Mouse (Mus musculus) spleen, postnatal 14 days (tissue): ENCODE data around the gene Hpn.

Experiments used
- DNase-seq, 2 experiments: peaks; one replicate each; pipeline ENCODE4 v3.0.0; 2021 to 2022; ENCODE audit warnings: low spot score in 2 of 2

The Hpn gene

DNA sequence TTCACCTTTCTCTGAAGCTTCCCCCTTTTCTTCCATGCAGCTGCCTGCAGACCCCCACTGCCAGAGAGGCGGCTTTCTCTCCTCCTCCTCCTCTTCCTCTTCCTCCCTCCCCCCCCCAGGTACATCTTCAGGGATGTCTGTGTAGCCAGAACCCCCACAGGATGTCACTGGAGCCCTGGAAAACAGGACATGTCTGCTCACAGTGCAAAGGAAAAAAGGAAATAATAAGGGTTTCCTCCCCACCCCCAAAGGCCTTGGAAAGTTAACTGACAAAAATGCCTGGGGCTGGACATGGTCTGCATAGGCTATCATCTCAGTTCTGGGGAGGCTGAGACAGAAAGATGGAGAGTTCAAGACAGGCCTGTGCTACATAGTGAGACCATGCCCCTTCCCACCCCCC, 34.0 kb downstream of the Hpn start:
- no peak for DNase-seq

DNA sequence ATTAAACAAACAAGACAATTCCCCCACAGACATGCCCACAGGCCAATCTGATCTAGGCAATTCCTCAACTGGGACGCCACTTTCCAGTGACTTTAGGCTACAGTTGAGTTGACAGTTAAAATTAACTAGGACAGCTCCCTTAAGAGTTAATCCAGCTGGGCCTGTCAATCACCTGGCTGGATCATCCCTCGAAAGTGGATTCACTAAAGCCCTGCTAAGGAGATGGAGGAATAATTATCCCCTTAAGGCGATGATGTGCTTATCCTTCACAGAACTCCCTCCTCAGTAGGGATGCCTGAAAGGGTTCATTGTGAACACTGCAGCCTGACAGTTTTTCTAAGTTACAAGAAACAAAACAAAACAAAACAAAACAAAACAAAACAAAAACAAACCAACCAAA, 34.5 kb downstream of the Hpn start:
- no peak for DNase-seq

DNA sequence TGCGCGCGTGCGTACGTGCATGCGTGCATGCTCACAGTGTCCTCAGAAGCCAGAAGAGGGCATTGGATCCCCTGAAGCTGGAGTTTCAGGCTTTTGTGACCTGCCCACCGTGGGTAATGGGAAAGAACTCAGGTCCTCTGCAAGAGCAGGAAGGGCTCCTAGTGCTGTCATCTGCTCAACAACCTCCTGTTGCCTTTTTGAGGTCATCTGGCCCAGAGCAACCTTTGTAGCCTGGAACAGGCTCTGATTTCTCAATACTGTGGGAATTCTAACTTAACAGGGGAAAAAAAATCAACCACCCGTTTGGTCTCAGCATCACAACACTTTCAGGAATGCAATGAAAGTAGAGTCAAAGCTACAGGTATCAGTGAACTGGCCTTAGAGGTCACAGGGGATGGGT, 35.4 kb downstream of the Hpn start:
- no peak for DNase-seq

DNA sequence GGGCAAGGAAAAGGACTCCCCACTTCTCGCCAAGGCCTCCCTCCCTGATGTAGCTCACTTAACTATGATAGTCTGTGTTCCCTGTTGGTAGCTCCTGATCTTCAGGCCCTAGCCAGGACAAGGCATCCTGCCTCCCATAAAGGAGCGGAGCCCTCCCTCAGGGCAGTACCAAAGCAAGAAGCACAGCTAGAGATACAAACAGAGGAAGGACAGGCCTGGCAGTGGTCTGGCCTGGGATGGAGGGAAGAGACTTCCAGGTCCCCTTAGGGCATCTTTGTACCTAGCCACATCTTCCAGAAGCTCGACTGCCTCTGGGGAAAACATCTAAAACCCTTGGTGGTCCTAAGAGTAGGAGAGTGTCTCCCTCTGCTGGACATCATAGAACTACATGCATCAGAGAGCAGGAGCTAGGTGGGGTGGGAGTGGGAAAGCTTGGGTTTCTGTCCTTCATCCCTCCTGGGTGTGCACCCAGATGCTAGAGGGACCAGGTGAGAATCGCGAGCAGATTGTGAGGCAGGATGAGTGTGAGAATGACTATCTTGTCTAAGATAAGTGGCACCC, 37.1 kb downstream of the Hpn start:
- no peak for DNase-seq

DNA sequence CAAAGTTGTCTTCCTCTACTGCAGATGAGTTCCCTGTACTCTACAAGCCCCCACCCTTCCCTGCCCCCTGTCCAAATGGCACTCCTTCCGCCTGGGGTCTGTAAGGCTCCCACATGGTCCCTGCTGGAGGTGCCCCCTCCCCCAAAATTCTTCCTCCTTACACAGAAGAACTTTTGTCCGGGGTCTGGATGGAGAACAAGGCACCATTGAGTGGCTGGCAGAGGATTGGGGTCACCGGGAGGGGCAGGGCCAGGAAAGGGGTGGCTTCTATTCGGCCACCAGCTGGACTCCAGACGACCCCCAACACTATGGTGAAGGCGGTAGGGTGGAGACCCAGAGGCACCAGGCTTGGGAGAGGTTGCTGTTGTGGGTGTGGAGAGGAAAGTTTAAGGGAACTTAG, 37.6 kb downstream of the Hpn start:
- DNase-seq: no peak

DNA sequence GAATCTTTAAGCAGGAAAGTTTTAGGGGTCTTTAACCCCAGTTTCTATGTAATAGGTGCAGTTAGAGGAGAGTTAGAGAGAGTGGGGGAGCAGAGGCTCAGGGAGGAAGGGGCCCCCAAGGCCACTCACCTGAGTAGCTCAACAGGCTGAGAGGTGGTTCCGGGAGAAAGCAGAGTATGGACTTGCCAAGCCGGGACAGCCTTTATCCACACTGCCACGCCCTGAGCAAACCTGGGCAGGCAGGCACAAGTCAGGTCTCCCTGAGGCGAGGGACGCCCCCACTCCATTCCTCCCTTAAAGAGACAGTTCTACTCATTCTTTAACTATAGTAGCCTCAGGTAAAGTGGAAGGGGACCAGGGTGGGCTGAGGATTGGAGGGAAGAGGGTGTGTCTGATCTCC, 38.6 kb downstream of the Hpn start, which contains the start of gene Fxyd3:
Gene Fxyd3 (minus strand): TSS at position 213 of the 400 bp plus-strand sequence.
- DNase-seq: no peak

DNA sequence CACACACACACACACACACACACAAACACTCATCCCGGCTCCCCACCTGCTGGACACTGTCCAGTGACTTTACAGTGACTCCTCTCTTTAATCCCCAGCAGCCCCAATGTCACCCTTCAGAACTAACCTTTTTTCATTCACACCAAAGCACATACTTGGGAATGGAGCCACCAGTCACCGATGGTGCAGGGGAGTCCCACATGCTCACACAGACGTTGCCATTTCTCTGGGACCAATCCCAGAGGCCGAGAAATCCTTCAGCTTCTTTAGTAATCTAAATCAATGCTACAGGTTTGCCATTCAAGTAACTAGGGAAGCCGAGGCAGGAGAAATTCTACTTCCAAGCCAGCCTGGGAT, 40.4 kb downstream of the Hpn start:
- no peak for DNase-seq

DNA sequence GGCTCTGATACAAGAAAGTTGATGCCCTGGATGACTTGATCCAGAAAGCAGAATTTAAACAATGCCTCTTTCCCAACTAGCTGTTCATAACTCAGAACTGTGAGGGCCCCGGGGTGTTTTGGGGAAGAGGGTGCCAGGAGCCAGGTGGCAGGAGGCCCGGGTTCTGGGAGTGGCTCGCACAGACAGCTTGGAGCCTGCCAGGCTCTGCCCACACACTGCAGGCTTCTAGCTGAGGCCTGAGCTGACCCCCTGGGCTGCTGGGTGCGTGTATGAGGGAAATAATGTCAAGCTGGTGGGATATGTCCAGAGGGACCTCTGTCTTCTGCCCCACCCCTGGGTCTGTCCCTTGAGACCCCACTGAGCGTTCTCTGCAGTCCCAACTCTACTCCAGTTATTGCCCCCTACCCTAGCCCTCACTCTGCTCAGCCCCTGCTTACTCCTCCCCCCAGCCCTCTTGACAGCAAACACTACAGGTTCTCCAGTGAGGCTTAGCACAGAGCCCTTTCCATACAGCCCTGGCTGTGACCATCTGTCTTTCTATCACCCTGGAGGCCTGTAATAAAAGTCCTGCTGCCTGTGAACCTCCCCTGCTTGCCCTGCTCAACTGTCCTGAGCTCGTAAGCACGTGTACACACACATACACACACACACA, 40.9 kb downstream of the Hpn start:
- no peak for DNase-seq

DNA sequence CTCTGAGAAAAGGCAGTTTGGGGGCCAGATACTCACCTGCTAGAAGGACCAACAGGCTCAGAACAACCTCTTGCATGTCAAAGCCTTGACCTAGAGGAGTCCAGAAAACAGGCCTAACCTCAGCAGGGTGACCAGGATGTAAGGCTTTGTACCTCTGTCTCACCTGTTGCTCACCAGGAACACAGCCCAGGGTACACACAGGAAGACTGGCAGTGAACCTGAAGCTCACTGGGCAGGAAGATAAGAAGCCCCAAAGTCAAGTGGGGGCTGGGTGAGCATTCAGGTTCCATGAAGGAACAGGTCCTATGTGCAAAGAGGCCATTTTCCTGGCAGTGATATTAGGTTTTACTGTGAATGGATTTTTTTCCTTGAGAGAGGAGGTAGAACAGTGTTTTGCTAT, 41.5 kb downstream of the Hpn start:
- DNase-seq: no peak

DNA sequence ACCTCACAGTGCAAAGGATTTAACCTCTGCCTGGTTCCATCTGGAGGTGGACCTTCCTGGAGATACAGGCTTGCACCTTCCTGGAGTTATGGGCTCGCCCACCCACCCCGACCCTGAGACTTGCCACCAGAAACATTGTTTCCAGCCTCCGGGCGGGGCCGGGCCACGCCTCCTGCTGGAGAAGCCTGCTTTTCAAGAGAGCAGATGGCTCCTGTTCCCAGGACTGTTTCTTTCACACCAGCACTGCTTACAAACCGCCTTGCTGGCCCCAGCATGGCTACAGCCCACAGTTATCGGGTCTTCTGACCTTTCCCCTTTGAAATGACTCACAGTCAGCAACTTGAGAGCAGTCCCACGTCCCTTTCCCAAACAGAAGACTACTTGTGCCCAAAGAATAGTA, 42.8 kb downstream of the Hpn start:
- no peak for DNase-seq

DNA sequence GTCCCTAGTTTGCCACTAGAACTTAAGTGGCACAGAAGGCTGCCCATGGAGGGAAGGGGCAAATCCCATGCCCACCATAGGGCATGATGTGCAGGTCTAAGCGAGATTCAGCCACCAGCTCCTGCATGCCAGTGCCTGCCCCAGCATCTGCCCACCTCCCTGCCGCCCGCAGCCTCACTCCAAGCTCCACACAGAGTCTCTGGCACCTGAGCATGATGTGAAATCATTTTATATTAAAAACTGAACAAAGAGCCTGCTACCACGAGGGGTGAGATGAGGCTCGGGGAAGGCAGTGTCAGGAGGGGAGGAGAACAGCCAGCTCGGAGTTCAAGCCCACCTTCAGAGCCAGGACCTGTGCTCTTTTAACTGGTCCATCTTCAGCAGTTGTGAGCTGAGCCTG, 44.8 kb downstream of the Hpn start:
- no peak for DNase-seq

DNA sequence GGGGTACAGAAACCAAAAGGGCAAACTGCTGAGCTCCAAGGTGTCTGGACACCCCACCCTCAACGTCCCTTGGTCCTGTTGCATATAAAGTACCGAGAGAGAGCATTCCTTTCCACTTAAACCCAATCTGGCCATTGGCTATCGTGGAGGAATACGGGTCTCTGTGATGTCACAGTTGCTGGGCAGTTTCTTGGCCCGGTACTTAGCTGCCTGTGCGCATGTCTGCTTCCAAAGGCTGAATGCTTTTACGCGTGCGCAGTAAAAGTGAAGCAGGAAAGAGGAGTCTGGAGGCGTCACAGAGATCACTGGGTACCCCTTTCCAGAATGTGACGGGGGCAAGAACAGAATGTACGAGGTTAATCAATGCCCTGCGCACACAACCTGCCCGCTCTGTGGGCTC, 45.6 kb downstream of the Hpn start:
- DNase-seq: no peak

DNA sequence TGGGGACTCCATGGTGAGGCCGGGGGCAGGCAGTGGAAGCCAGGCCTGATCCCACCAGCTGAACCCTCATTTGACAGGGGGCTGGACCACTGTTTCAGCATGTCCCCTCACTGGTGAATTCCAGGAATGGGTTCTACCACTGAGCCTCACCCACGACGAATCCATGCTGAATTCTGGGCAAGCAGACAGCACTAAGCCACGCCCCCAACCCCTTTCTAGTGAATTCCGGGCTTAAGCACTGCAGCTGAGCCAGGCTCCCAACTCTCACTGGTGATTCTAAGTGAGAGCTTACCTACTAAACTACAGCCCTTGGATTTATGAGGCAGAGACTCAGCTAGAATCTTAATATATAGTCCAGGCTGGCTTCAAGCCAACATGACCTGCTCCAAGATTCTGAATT, 47.3 kb downstream of the Hpn start:
- DNase-seq: no peak

DNA sequence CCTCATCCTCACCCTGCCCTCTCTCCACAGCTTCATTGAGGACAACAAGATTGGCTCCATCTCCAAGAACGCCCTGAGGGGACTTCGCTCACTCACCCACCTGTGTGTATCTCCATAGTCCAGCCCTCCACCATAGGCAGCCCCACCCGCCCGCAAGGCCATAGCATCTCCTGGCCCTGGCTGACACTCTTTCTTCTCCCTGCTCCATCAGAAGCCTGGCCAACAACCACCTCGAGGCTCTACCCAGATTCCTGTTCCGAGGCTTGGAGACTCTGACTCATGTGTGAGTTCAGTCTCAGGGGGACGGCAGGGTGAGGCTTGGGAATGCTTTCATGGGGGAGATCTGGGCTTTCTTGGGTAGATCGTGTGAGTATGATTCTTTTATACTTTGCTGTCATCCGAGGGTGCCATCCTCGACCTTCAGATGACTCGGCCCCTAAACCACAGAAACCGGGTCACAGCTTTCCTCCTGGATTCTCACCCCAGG, 52.0 kb downstream of the Hpn start:
- DNase-seq: no peak

DNA sequence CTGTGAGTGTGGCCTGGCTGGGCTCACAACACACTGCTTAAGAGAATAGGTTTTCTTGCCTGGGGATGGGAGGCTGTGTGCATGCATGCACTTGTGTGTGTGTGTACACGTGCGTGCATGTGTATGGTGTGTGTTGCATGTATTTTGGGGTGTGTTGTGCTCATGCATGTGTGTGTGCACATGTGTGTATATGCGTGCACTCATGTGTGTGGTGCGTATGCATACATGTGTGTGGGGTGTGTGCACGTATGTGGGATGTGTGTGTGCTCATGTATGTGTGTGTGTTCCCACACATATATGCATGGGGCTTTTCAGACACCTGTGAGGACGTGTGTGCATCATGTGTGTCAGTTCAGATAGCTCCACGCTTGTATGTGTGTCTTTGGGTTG, 54.5 kb downstream of the Hpn start:
- no peak for DNase-seq

DNA sequence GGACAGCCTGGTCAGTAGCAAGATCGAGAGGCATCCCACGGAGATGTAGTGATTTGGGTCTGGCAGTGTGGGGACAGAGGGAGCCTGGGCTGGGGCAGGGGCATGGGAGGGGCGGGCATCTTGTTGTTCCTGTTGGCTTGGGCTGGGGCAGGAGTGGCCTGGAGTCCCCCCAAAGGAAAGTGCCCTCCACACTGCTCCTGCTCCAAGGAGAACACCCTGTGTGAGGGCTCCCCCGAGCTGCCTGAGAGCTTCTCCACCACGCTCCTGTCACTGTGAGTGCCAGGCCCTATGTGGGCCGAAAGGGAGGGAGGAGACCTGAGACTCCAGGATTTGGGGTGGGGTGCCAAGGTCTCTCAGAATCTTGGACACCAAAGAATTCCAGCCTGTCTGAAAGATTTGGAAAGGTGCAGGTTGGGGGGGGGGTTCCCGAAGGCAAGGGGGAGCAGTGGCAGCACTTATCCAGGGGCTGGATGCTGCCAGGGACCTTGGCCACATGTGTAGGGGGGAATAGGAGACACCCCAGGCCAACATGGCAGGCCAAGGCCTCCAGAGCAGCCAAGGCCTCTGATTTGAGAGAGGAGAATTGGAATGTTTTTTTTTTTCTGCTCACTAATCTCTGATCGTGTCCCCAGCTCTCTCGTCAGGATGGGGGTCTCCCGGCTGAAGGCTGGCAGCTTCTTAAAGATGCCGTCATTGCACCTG, 55.0 kb downstream of the Hpn start:
- DNase-seq: no peak

DNA sequence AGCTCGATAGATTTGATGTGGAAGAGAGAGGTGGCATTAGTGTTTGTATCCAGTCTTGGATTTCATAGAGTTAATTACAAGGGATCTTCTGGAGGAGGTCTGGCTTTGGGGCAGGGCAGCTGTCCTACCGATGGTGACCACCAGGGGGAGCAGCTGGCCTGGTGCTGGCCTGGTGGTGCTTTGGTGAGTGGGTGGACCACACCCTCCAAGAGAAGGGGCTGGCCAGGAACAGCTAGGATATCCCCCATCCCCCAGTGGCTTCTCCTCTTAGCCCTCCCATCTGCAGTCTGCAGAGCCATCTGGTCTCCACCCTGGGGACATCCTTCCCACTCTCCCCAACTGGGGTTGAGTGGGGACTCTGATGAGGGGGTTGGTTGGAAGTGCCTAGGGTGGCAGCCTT, 56.0 kb downstream of the Hpn start, which contains the start of gene Lgi4:
Gene Lgi4 (plus strand): TSS at position 235 of the 400 bp plus-strand sequence.
- peak; percentile 40 to 71 for DNase-seq

DNA sequence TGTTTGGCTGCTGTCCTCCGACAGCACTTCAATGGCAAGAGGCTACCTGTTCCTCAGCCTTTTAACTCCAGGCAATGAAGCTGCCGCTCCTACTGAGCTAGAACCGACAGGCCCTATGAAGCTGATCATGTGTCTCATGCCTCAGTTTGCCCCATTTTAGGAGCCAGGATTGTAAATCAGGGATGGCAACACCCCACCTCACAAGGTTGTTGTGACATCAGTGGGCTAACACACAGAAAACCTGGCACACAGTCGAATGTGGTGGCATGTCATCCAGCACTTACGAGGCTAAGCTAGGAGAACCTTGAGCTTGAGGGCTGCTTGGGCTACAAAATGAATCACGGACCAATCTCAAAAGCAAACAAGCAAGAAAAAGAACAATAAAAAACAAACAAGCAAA, 56.9 kb downstream of the Hpn start:
- no peak for DNase-seq

DNA sequence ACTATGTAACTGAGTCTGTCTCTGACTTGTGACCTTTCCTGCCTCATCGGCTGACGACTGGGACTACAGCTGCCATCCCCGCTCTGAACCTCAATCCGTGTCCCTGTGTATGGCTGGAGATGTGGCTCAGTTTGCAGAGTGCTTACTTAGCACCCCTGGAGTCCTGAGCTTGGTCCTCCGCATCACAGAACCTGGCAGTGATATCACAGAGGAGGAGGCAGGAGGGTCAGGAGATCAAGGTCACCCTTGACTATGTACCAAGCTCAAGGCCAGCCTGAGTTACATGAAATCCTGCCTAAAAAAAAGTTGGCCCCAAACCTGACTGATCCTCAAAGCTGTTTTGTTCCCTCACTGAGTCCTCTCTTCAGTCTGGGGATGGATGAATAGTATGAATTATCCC, 57.4 kb downstream of the Hpn start:
- DNase-seq: no peak

DNA sequence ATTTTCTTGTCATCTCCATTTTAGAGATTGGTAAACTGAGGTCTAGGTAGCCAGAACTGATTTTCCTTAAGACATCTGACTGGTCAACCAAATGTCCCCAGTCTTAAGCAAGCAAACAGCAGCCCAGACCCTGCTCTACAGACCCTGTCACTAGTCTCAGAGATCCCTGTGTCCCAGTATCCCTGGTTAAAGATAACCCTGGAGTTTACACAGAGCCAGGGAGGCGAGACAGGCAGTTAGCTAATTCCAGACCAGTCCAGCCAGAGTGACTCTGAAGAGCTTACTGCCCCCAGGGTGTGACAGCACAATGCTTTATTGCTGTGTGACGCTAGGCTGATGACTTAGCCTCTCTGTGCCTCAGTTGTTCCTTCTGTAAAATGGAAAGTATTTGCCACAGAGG, 58.0 kb downstream of the Hpn start, which contains the start of gene Fxyd1:
Gene Fxyd1 (minus strand): TSS at position 129 of the 400 bp plus-strand sequence.
- DNase-seq: no peak

DNA sequence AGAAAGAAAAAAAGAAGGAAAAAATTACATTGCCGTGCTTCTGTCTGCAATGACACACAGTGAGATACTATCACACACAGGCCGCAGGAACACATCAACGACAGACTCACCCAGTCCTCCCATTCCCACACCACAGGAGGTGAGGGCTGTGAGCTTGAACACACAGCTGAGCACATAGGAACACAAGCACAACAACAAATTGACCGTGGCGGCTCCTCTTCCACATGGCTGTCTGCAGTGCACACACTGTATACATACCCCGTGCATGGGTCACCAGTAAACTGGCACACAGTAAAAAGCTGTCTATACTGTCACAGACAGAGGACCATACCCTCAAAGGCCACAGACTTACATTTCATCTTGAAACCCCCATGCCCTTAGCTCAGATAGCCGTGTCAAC, 58.6 kb downstream of the Hpn start:
- no peak for DNase-seq

DNA sequence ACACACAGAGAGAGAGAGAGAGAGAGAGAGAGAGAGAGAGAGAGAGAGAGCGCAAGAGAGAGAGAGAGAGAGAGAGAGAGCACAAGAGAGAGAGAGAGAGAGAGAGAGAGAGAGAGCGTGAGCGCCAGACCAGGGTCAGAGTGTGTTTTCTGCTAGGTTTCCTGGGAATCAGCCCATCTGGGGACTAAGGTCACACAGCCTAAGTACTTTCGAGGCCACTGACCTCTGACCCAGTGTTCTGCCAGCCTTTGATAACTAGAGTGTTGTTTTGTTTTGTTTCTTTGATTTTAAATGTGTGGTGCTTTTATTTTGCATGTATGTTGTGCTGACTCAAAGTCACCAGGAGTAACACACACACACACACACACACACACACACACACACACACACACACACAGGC, 59.2 kb downstream of the Hpn start:
- DNase-seq: no peak

DNA sequence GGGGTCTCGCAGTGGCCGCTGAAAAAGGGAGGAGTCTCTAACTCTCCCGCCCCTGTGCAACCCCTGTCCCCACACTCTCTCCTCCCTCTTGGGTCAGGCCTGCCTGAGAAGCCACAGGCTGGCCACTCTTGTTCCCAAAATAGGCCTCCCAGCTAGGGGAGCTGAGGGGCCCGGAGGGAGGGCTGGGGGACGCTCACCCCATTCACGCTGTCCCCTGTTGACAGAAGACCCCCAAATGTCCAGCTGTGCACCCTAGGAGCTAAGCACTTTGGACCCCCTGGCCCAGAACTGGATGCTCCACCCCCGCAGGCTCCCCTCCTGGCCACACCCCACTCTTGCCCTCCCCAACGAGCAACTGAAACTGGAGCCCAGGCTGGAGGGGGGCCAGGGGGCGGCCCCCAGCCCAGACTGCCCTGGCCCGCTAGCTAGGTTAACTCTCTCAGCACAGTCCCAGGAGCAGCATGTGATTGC, 59.7 kb downstream of the Hpn start:
- DNase-seq: no peak
